Comparison of ENCODE assay signal across 8 mouse cellular contexts in genomic region chr9:123716301-123716700, GRCm38 (mm10). TPM values are rescaled to one million over a fixed set of nuclear protein-coding genes. Genes with fewer than 3 reads are reported as not detected.
A peak's percentile ranks its signal among the peaks of the same experiment; 100 is the strongest.
DNase-seq lines count a peak whose midpoint lies in the region; ATAC-seq and TF ChIP-seq lines count a peak whose summit lies in the region.

No protein-coding gene starts in this region.

- no peaks in the 10 kb centered on the region for H3K27me3 ChIP-seq in liver, embryonic 11.5 days (replicated peaks; ENCODE audit: control insufficient read depth, insufficient read depth, low read length)
- no peaks in the 10 kb centered on the region for H3K27me3 ChIP-seq in hindbrain, embryonic 13.5 days
- no peaks in the 10 kb centered on the region for H3K27me3 ChIP-seq in midbrain, postnatal 0 days (ENCODE audit: insufficient read depth, low read length)

- no peak overlapping the region for H3K27ac ChIP-seq in liver, embryonic 11.5 days (ENCODE audit: low read depth, low read length)
- no peak overlapping the region for H3K27ac ChIP-seq in hindbrain, embryonic 13.5 days
- no peak overlapping the region for H3K27ac ChIP-seq in midbrain, postnatal 0 days (ENCODE audit: low read depth, low read length)

- H3K4me1 ChIP-seq in liver, embryonic 11.5 days (replicated peaks; ENCODE audit: control insufficient read depth, insufficient read depth, low read length): no peaks in the 10 kb centered on the region; the same call in 1 of the 2 replicates
- H3K4me1 ChIP-seq in hindbrain, embryonic 13.5 days (replicated peaks): peaks cover 14% of the 10 kb centered on the region
- H3K4me1 ChIP-seq in midbrain, postnatal 0 days (ENCODE audit: insufficient read depth, low read length): peaks cover 5% of the 10 kb centered on the region; the same call in 1 of the 2 replicates

- TF ChIP-seq CTCF in midbrain, postnatal 0 days (IDR thresholded peaks at IDR 0.05): no peak

- peak; percentile 3 for DNase-seq in adrenal gland, postnatal 10 days
- DNase-seq in adrenal gland, adult 18-20 months (ENCODE audit: low spot score in 2 of 2): no peak
- no peak for DNase-seq in liver, embryonic 11.5 days (ENCODE audit: low spot score)
- DNase-seq in liver: no peak
- no peak for DNase-seq in midbrain, postnatal 0 days (ENCODE audit: low spot score)
- no peak for DNase-seq in spleen, postnatal 10 days (ENCODE audit: low spot score in 2 of 2)

- no peak for ATAC-seq in liver, embryonic 11.5 days (replicated peaks; ENCODE audit: low FRiP score)
- no peak for ATAC-seq in hindbrain, embryonic 13.5 days (ENCODE audit: low FRiP score)
- ATAC-seq in midbrain, postnatal 0 days (ENCODE audit: low FRiP score): no peak
- no peak for ATAC-seq in granulocyte monocyte progenitor cell, adult 5-6 weeks (replicated peaks; ENCODE audit: poor library complexity, severe bottlenecking)

- 61% methylated on average over 3 of the region's 3 CpGs for WGBS in liver, embryonic 11.5 days
- WGBS in hindbrain, embryonic 13.5 days: 69% methylated on average over 3 of the region's 3 CpGs
- WGBS in midbrain, postnatal 0 days: 66% methylated on average over 3 of the region's 3 CpGs

- H3K9ac ChIP-seq in liver, embryonic 11.5 days (ENCODE audit: low read depth, low read length): no peak overlapping the region
- H3K9ac ChIP-seq in hindbrain, embryonic 13.5 days: peak overlapping the region; percentile 55
- no peak overlapping the region for H3K9ac ChIP-seq in midbrain, postnatal 0 days (replicated peaks; ENCODE audit: low read length, poor library complexity, severe bottlenecking)

- H3K4me2 ChIP-seq in liver, embryonic 11.5 days: peak overlapping the region; percentile 69
- H3K4me2 ChIP-seq in hindbrain, embryonic 13.5 days: peak overlapping the region; percentile 68
- peak overlapping the region; percentile 68 for H3K4me2 ChIP-seq in midbrain, postnatal 0 days (ENCODE audit: low read depth, low read length, poor library complexity, severe bottlenecking)

- H3K36me3 ChIP-seq in liver, embryonic 11.5 days (ENCODE audit: control insufficient read depth, insufficient read depth, low read length): no peaks in the 10 kb centered on the region
- H3K36me3 ChIP-seq in hindbrain, embryonic 13.5 days: peaks cover 3% of the 10 kb centered on the region; the same call in 1 of the 2 replicates
- H3K36me3 ChIP-seq in midbrain, postnatal 0 days (ENCODE audit: insufficient read depth, low read length): 0 out of 2 replicates have a peak, but pooled peaks cover 2% of the 10 kb centered on the region

- no peaks in the 10 kb centered on the region for H3K9me3 ChIP-seq in liver, embryonic 11.5 days (ENCODE audit: control insufficient read depth, low read length)
- H3K9me3 ChIP-seq in hindbrain, embryonic 13.5 days: no peaks in the 10 kb centered on the region
- no peaks in the 10 kb centered on the region for H3K9me3 ChIP-seq in midbrain, postnatal 0 days (ENCODE audit: low read length)

- H3K4me3 ChIP-seq in liver, embryonic 11.5 days (ENCODE audit: low read depth, low read length): no peak overlapping the region; the same call in 1 of the 2 replicates
- peak overlapping the region; percentile 62; the same call in 1 of the 2 replicates for H3K4me3 ChIP-seq in hindbrain, embryonic 13.5 days
- H3K4me3 ChIP-seq in midbrain, postnatal 0 days (ENCODE audit: low read depth, low read length): peak overlapping the region; percentile 95; the same call in 1 of the 2 replicates

RNA-seq across cellular contexts. Expression of gene Lztfl1, which starts 1.2 kb away (rescaled TPM):
- total RNA-seq in adrenal gland, postnatal 10 days (2021): 10 to 100 TPM; 36.6 to 40.3 TPM
- 10 to 100 TPM; 41.3 to 43.6 TPM for total RNA-seq in adrenal gland, adult 18-20 months (2021)
- polyA plus RNA-seq in liver, embryonic 11.5 days (2014; fragmentation: Nextera tagmentation; extraction: Ambion mirVana): 30.3 and 32.6 TPM in 2 replicates
- polyA plus RNA-seq in hindbrain, embryonic 13.5 days (2015; fragmentation: Nextera tagmentation; extraction: Ambion mirVana): 57.2 and 60.3 TPM in 2 replicates
- 35.4 and 37.0 TPM in 2 replicates for total RNA-seq in midbrain, postnatal 0 days (2014; rRNA removed)
- 44.4 and 47.3 TPM in 2 replicates for polyA plus RNA-seq in midbrain, postnatal 0 days (2015; fragmentation: Nextera tagmentation; extraction: Ambion mirVana)
- total RNA-seq in granulocyte monocyte progenitor cell, adult 5-6 weeks (2014; fragmentation: Nextera tagmentation): 32.8 and 34.2 TPM in 2 replicates
- 33.9 and 35.4 TPM in 2 replicates for total RNA-seq in granulocyte monocyte progenitor cell, adult 5-6 weeks (2017)

RNA-seq across cellular contexts. Expression of gene Slc6a20a, which starts 37.6 kb away (rescaled TPM):
- total RNA-seq in adrenal gland, postnatal 10 days (2021): under 1 TPM; 0.39 to 0.51 TPM
- under 1 TPM; 0.10 to 0.17 TPM for total RNA-seq in adrenal gland, adult 18-20 months (2021)
- polyA plus RNA-seq in liver, embryonic 11.5 days (2014; fragmentation: Nextera tagmentation; extraction: Ambion mirVana): 0.14 and 0.35 TPM in 2 replicates
- 5.6 and 6.3 TPM in 2 replicates for polyA plus RNA-seq in hindbrain, embryonic 13.5 days (2015; fragmentation: Nextera tagmentation; extraction: Ambion mirVana)
- total RNA-seq in midbrain, postnatal 0 days (2014; rRNA removed): 54.1 and 64.9 TPM in 2 replicates
- polyA plus RNA-seq in midbrain, postnatal 0 days (2015; fragmentation: Nextera tagmentation; extraction: Ambion mirVana): 41.8 and 52.4 TPM in 2 replicates
- not detected in 2 replicates for total RNA-seq in granulocyte monocyte progenitor cell, adult 5-6 weeks (2014; fragmentation: Nextera tagmentation)
- total RNA-seq in granulocyte monocyte progenitor cell, adult 5-6 weeks (2017): not detected in 2 replicates

RNA-seq across cellular contexts. Expression of gene Ccr9, which starts 38.1 kb away (rescaled TPM):
- under 1 TPM; 0.33 to 0.57 TPM for total RNA-seq in adrenal gland, postnatal 10 days (2021)
- total RNA-seq in adrenal gland, adult 18-20 months (2021): under 1 TPM in 1 of 2 experiments, not detected in 1; 0.16 TPM
- polyA plus RNA-seq in liver, embryonic 11.5 days (2014; fragmentation: Nextera tagmentation; extraction: Ambion mirVana): 0.04 and 0.14 TPM in 2 replicates
- polyA plus RNA-seq in hindbrain, embryonic 13.5 days (2015; fragmentation: Nextera tagmentation; extraction: Ambion mirVana): 0.23 and 0.48 TPM in 2 replicates
- total RNA-seq in midbrain, postnatal 0 days (2014; rRNA removed): 0.05 and 1.1 TPM in 2 replicates
- 0.28 and 0.48 TPM in 2 replicates for polyA plus RNA-seq in midbrain, postnatal 0 days (2015; fragmentation: Nextera tagmentation; extraction: Ambion mirVana)
- total RNA-seq in granulocyte monocyte progenitor cell, adult 5-6 weeks (2014; fragmentation: Nextera tagmentation): not detected in 2 replicates
- 0.13 TPM in 1 of 2 replicates, not detected in the other for total RNA-seq in granulocyte monocyte progenitor cell, adult 5-6 weeks (2017)

Comparison
In these comparisons a context has a peak if more than half of its experiments do, and no peak if none do; other contexts are left out.
1. RNA of gene Slc6a20a, which starts 37.6 kb away (total RNA-seq): 54.1 to 64.9 TPM in midbrain, postnatal 0 days; 0.39 to 0.51 TPM in adrenal gland, postnatal 10 days, 0.10 to 0.17 TPM in adrenal gland, adult 18-20 months and not detected in granulocyte monocyte progenitor cell, adult 5-6 weeks; every median in the first group is over 10 times any median in the second.
2. Peak in every context shown above with its lines, with median percentiles within 50 percentile points of each other: H3K4me2 ChIP-seq.